Mouse (Mus musculus): ENCODE data around the gene Gm48551. TPM values are rescaled to one million over a fixed set of nuclear protein-coding genes. Genes with fewer than 3 reads are reported as not detected.

Gene Gm48551
- polyA plus RNA-seq, 1 experiment from 2014 or later: 2.6 TPM

GRCm38 (mm10) chr10:81356352-81356990 is 27.8 kb upstream of the Gm48551 start:
- WGBS: 57% methylated on average over 12 of the region's 12 CpGs
- Histone ChIP-seq H3K9ac (ENCODE audit: low read length) (peak overlapping the region; percentile 62), H3K4me3 (ENCODE audit: low read length) (peak overlapping the region; percentile 63), H3K9me3 (replicated peaks; ENCODE audit: control insufficient read depth, low read length) (no peaks in the 10 kb centered on the region), H3K27ac (ENCODE audit: low read length) (peak overlapping the region; percentile 52), H3K4me1 (ENCODE audit: control insufficient read depth, insufficient read depth, low read length) (peaks cover 22% of the 10 kb centered on the region), H3K36me3 (ENCODE audit: control insufficient read depth, insufficient read depth) (peaks cover 9% of the 10 kb centered on the region; the same call in 1 of the 2 replicates), H3K27me3 (ENCODE audit: control insufficient read depth, insufficient read depth, low read length) (no peaks in the 10 kb centered on the region), H3K4me2 (ENCODE audit: low read depth, low read length) (peak overlapping the region; percentile 83)
- ATAC-seq (replicated peaks; ENCODE audit: extremely low read depth, insufficient read depth, low FRiP score): no peak

- peak within 1 kb of the TSS; percentile 52 for H3K27ac ChIP-seq (ENCODE audit: low read length)
- H3K4me1 ChIP-seq (ENCODE audit: control insufficient read depth, insufficient read depth, low read length): peaks cover 22% of the 10 kb centered on the region
- peak within 1 kb of the TSS; percentile 63 for H3K4me3 ChIP-seq (ENCODE audit: low read length)
Observed at GRCm38 (mm10) chr10:81356991-81357844, 27.0 kb upstream of the Gm48551 start, which contains the start of gene Mfsd12. Gene Mfsd12, plus strand, starts transcription at chr10:81357491.

GRCm38 (mm10) chr10:81358209-81358608 is 26.1 kb upstream of the Gm48551 start:
- Histone ChIP-seq H3K36me3 (ENCODE audit: control insufficient read depth, insufficient read depth) (peaks cover 12% of the 10 kb centered on the region; the same call in 1 of the 2 replicates), H3K4me1 (ENCODE audit: control insufficient read depth, insufficient read depth, low read length) (peaks cover 31% of the 10 kb centered on the region), H3K4me2 (ENCODE audit: low read depth, low read length) (peak overlapping the region; percentile 83), H3K27ac (ENCODE audit: low read length) (peak overlapping the region; percentile 46), H3K9ac (ENCODE audit: low read length) (peak overlapping the region; percentile 79), H3K27me3 (ENCODE audit: control insufficient read depth, insufficient read depth, low read length) (no peaks in the 10 kb centered on the region), H3K4me3 (ENCODE audit: low read length) (peak overlapping the region; percentile 63), H3K9me3 (replicated peaks; ENCODE audit: control insufficient read depth, low read length) (no peaks in the 10 kb centered on the region)
- no peak for ATAC-seq (replicated peaks; ENCODE audit: extremely low read depth, insufficient read depth, low FRiP score)
- 28% methylated on average over 4 of the region's 4 CpGs for WGBS

More at GRCm38 (mm10) chr10:81356991-81357844, 27.0 kb upstream of the Gm48551 start, which contains the start of gene Mfsd12:
- Histone ChIP-seq H3K9me3 (replicated peaks; ENCODE audit: control insufficient read depth, low read length) (no peaks in the 10 kb centered on the region), H3K4me2 (ENCODE audit: low read depth, low read length) (peak within 1 kb of the TSS; percentile 83), H3K36me3 (ENCODE audit: control insufficient read depth, insufficient read depth) (peaks cover 12% of the 10 kb centered on the region; the same call in 1 of the 2 replicates), H3K27me3 (ENCODE audit: control insufficient read depth, insufficient read depth, low read length) (no peaks in the 10 kb centered on the region), H3K9ac (ENCODE audit: low read length) (peak within 1 kb of the TSS; percentile 79)
- 2% methylated on average over 79 of the region's 79 CpGs for WGBS
- peak; percentile 87 for ATAC-seq (replicated peaks; ENCODE audit: extremely low read depth, insufficient read depth, low FRiP score)

- Histone ChIP-seq H3K4me2 (ENCODE audit: low read depth, low read length) (peak overlapping the region; percentile 83), H3K4me1 (ENCODE audit: control insufficient read depth, insufficient read depth, low read length) (peaks cover 36% of the 10 kb centered on the region), H3K9me3 (replicated peaks; ENCODE audit: control insufficient read depth, low read length) (no peaks in the 10 kb centered on the region), H3K27me3 (ENCODE audit: control insufficient read depth, insufficient read depth, low read length) (no peaks in the 10 kb centered on the region), H3K36me3 (ENCODE audit: control insufficient read depth, insufficient read depth) (peaks cover 12% of the 10 kb centered on the region; the same call in 1 of the 2 replicates), H3K4me3 (ENCODE audit: low read length) (peak overlapping the region; percentile 63), H3K9ac (ENCODE audit: low read length) (peak overlapping the region; percentile 79), H3K27ac (ENCODE audit: low read length) (peak overlapping the region; percentile 46)
- 59% methylated on average over 1 of the region's 1 CpGs for WGBS
- no peak for ATAC-seq (replicated peaks; ENCODE audit: extremely low read depth, insufficient read depth, low FRiP score)
Observed at GRCm38 (mm10) chr10:81358841-81359240, 25.4 kb upstream of the Gm48551 start.

- Histone ChIP-seq H3K27me3 (ENCODE audit: control insufficient read depth, insufficient read depth, low read length) (no peaks in the 10 kb centered on the region), H3K9ac (ENCODE audit: low read length) (0 out of 2 replicates have a peak overlapping the region, but pooled peaks have one; percentile 10), H3K4me2 (ENCODE audit: low read depth, low read length) (peak overlapping the region; percentile 17; the same call in 1 of the 2 replicates), H3K36me3 (ENCODE audit: control insufficient read depth, insufficient read depth) (peaks cover 12% of the 10 kb centered on the region; the same call in 1 of the 2 replicates), H3K4me3 (ENCODE audit: low read length) (no peak overlapping the region), H3K4me1 (ENCODE audit: control insufficient read depth, insufficient read depth, low read length) (peaks cover 54% of the 10 kb centered on the region), H3K9me3 (replicated peaks; ENCODE audit: control insufficient read depth, low read length) (no peaks in the 10 kb centered on the region), H3K27ac (ENCODE audit: low read length) (peak overlapping the region; percentile 38)
- no peak for ATAC-seq (replicated peaks; ENCODE audit: extremely low read depth, insufficient read depth, low FRiP score)
- WGBS: 54% methylated on average over 8 of the region's 8 CpGs
Observed at GRCm38 (mm10) chr10:81360721-81361120, 23.5 kb upstream of the Gm48551 start.

GRCm38 (mm10) chr10:81362336-81362949 is 21.8 kb upstream of the Gm48551 start:
- peak; percentile 18; the same call in 1 of the 2 replicates for ATAC-seq (replicated peaks; ENCODE audit: extremely low read depth, insufficient read depth, low FRiP score)
- H3K4me3 ChIP-seq (ENCODE audit: low read length): peak overlapping the region; percentile 26
- H3K4me1 ChIP-seq (ENCODE audit: control insufficient read depth, insufficient read depth, low read length): peaks cover 50% of the 10 kb centered on the region
- 46% methylated on average over 12 of the region's 12 CpGs for WGBS
- peak overlapping the region; percentile 70 for H3K9ac ChIP-seq (ENCODE audit: low read length)
- H3K27ac ChIP-seq (ENCODE audit: low read length): peak overlapping the region; percentile 95
- H3K27me3 ChIP-seq (ENCODE audit: control insufficient read depth, insufficient read depth, low read length): no peaks in the 10 kb centered on the region
- H3K36me3 ChIP-seq (ENCODE audit: control insufficient read depth, insufficient read depth): peaks cover 20% of the 10 kb centered on the region
- H3K4me2 ChIP-seq (ENCODE audit: low read depth, low read length): peak overlapping the region; percentile 68
- no peaks in the 10 kb centered on the region for H3K9me3 ChIP-seq (replicated peaks; ENCODE audit: control insufficient read depth, low read length)

GRCm38 (mm10) chr10:81363436-81364346 is 20.6 kb upstream of the Gm48551 start:
- no peaks in the 10 kb centered on the region for H3K9me3 ChIP-seq (replicated peaks; ENCODE audit: control insufficient read depth, low read length)
- ATAC-seq (replicated peaks; ENCODE audit: extremely low read depth, insufficient read depth, low FRiP score): peak; percentile 76
- H3K4me3 ChIP-seq (ENCODE audit: low read length): peak overlapping the region; percentile 46
- peaks cover 42% of the 10 kb centered on the region for H3K4me1 ChIP-seq (ENCODE audit: control insufficient read depth, insufficient read depth, low read length)
- H3K27me3 ChIP-seq (ENCODE audit: control insufficient read depth, insufficient read depth, low read length): no peaks in the 10 kb centered on the region
- peaks cover 31% of the 10 kb centered on the region for H3K36me3 ChIP-seq (ENCODE audit: control insufficient read depth, insufficient read depth)
- H3K9ac ChIP-seq (ENCODE audit: low read length): peak overlapping the region; percentile 70
- WGBS: 12% methylated on average over 53 of the region's 54 CpGs
- H3K4me2 ChIP-seq (ENCODE audit: low read depth, low read length): peak overlapping the region; percentile 68
- peak overlapping the region; percentile 95 for H3K27ac ChIP-seq (ENCODE audit: low read length)

GRCm38 (mm10) chr10:81364666-81365065 is 19.6 kb upstream of the Gm48551 start:
- H3K4me3 ChIP-seq (ENCODE audit: low read length): peak overlapping the region; percentile 46
- H3K27me3 ChIP-seq (ENCODE audit: control insufficient read depth, insufficient read depth, low read length): no peaks in the 10 kb centered on the region
- 0 out of 2 replicates have a peak overlapping the region, but pooled peaks have one; percentile 4 for H3K27ac ChIP-seq (ENCODE audit: low read length)
- H3K4me1 ChIP-seq (ENCODE audit: control insufficient read depth, insufficient read depth, low read length): peaks cover 37% of the 10 kb centered on the region
- no peak for ATAC-seq (replicated peaks; ENCODE audit: extremely low read depth, insufficient read depth, low FRiP score)
- WGBS: 17% methylated on average over 28 of the region's 28 CpGs
- peak overlapping the region; percentile 68 for H3K4me2 ChIP-seq (ENCODE audit: low read depth, low read length)
- no peaks in the 10 kb centered on the region for H3K9me3 ChIP-seq (replicated peaks; ENCODE audit: control insufficient read depth, low read length)
- H3K9ac ChIP-seq (ENCODE audit: low read length): peak overlapping the region; percentile 70
- peaks cover 40% of the 10 kb centered on the region for H3K36me3 ChIP-seq (ENCODE audit: control insufficient read depth, insufficient read depth)
